Mouse (Mus musculus) CH12.LX (cell line): ENCODE measurements around the gene Pcmt1. TPM values are rescaled to one million over a fixed set of nuclear protein-coding genes. Genes with fewer than 3 reads are reported as not detected.

ENCODE experiments used
- DNase-seq: peaks from one replicate; pipeline ENCODE4 v3.0.0-alpha.2; 2013; ENCODE audit errors: extremely low read depth
- H3K27ac ChIP-seq: 2 replicates; pipeline ENCODE4 v1.5.1; 2012; ENCODE audit warnings: low read depth, mild to moderate bottlenecking, control low read depth, moderate library complexity; ENCODE audit not compliant: insufficient read depth
- H3K27me3 ChIP-seq: replicated peaks from 2 replicates; pipeline ENCODE3; 2012; ENCODE audit warnings: inconsistent platforms
- H3K36me3 ChIP-seq, 2 experiments: replicated peaks in 1 of 2; 2 replicates each; pipeline versions ENCODE3 to v1.6.1; 2012; ENCODE audit warnings: inconsistent platforms in 1 of 2, low read length in 1 of 2, mild to moderate bottlenecking in 1 of 2, mixed read lengths in 1 of 2, moderate library complexity in 1 of 2; ENCODE audit not compliant: control insufficient read depth in 1 of 2, insufficient read depth in 1 of 2
- H3K4me1 ChIP-seq, 2 experiments: 2 replicates each; pipeline ENCODE4 v1.6.1; 2012; ENCODE audit warnings: inconsistent platforms in 1 of 2, moderate library complexity in 1 of 2; ENCODE audit not compliant: insufficient read depth in 2 of 2, control insufficient read depth in 1 of 2
- H3K4me2 ChIP-seq: 2 replicates; pipeline ENCODE4 v1.6.1; 2012; ENCODE audit warnings: low read depth, mild to moderate bottlenecking, control low read depth; ENCODE audit not compliant: poor library complexity, insufficient read depth, severe bottlenecking
- H3K4me3 ChIP-seq, 3 experiments: fragments of 150-350 bp in 1 of 3; sonication (generic) in 1 of 3; replicated peaks in 1 of 3; 2 replicates each; pipeline versions ENCODE3 to v1.5.1; 2011 to 2012; ENCODE audit warnings: low read depth in 2 of 3, low read length in 2 of 3, mild to moderate bottlenecking in 2 of 3, moderate library complexity in 2 of 3, control low read depth in 1 of 3, improper control_type of control experiment in 1 of 3, inconsistent platforms in 1 of 3, mixed read lengths in 1 of 3; ENCODE audit not compliant: poor library complexity in 1 of 3
- H3K79me2 ChIP-seq: replicated peaks from 2 replicates; pipeline ENCODE4 v1.6.1; 2012; ENCODE audit warnings: mild to moderate bottlenecking, moderate library complexity; ENCODE audit not compliant: control insufficient read depth, poor library complexity, insufficient read depth, severe bottlenecking; ENCODE audit errors: extremely low read depth
- H3K9ac ChIP-seq: 2 replicates; pipeline ENCODE4 v1.6.1; 2012; ENCODE audit warnings: low read depth, mild to moderate bottlenecking, control low read depth, moderate library complexity; ENCODE audit not compliant: insufficient read depth
- H3K9me3 ChIP-seq: replicated peaks from 2 replicates; pipeline ENCODE3; 2012; ENCODE audit warnings: low read length, inconsistent platforms, mixed read lengths
- CHD2 ChIP-seq: IDR thresholded peaks from 2 replicates; pipeline ENCODE4 v1.6.1; 2011; ENCODE audit warnings: low read length, improper control_type of control experiment
- CTCF ChIP-seq, 2 experiments: IDR thresholded peaks in 1 of 2; conservative IDR thresholded peaks in 1 of 2; 2 replicates each; pipeline ENCODE4 v1.5.1; 2011 to 2012; ENCODE audit warnings: low read depth in 2 of 2, low read length in 2 of 2, improper control_type of control experiment in 1 of 2, inconsistent platforms in 1 of 2, mild to moderate bottlenecking in 1 of 2, moderate library complexity in 1 of 2
- ELF1 ChIP-seq: IDR thresholded peaks from 2 replicates; pipeline ENCODE4 v1.6.1; 2014; ENCODE audit warnings: low read depth, mild to moderate bottlenecking, inconsistent platforms, low read length, improper control_type of control experiment
- EP300 ChIP-seq: IDR thresholded peaks from 2 replicates; pipeline ENCODE4 v1.6.1; 2011; ENCODE audit warnings: low read length, improper control_type of control experiment
- ETS1 ChIP-seq: conservative IDR thresholded peaks from 2 replicates; pipeline ENCODE4 v1.6.1; 2012; ENCODE audit warnings: low read depth, mild to moderate bottlenecking, inconsistent platforms, low read length, improper control_type of control experiment, moderate library complexity
- GABPA ChIP-seq: IDR thresholded peaks from 2 replicates; pipeline ENCODE4 v1.6.1; 2012; ENCODE audit warnings: low read depth, low read length, improper control_type of control experiment, inconsistent platforms; ENCODE audit not compliant: insufficient replicate concordance
- HCFC1 ChIP-seq: IDR thresholded peaks from 2 replicates; pipeline ENCODE4 v1.6.1; 2012; ENCODE audit warnings: low read depth, mild to moderate bottlenecking, inconsistent platforms, low read length, improper control_type of control experiment
- IRF4 ChIP-seq: IDR thresholded peaks from 2 replicates; pipeline ENCODE4 v1.6.1; 2014; ENCODE audit warnings: low read depth, mild to moderate bottlenecking, inconsistent platforms, low read length, improper control_type of control experiment
- JUND ChIP-seq: conservative IDR thresholded peaks from 2 replicates; pipeline ENCODE4 v1.6.1; 2011; ENCODE audit warnings: low read depth, low read length, improper control_type of control experiment
- KAT2A ChIP-seq: IDR thresholded peaks from 2 replicates; pipeline ENCODE4 v1.6.1; 2012; ENCODE audit warnings: low read length, improper control_type of control experiment, inconsistent platforms; ENCODE audit not compliant: insufficient replicate concordance
- MAFK ChIP-seq: IDR thresholded peaks from 2 replicates; pipeline ENCODE4 v1.6.1; 2011; ENCODE audit warnings: low read length, improper control_type of control experiment; ENCODE audit not compliant: insufficient replicate concordance
- MAZ ChIP-seq: IDR thresholded peaks from 2 replicates; pipeline ENCODE4 v1.6.1; 2012; ENCODE audit warnings: low read depth, mild to moderate bottlenecking, inconsistent platforms, low read length, improper control_type of control experiment, moderate library complexity
- MEF2A ChIP-seq: IDR thresholded peaks from 2 replicates; pipeline ENCODE4 v1.6.1; 2014; ENCODE audit warnings: low read depth, mild to moderate bottlenecking, inconsistent platforms, low read length, improper control_type of control experiment, borderline replicate concordance
- MXI1 ChIP-seq: IDR thresholded peaks from 2 replicates; pipeline ENCODE4 v1.6.1; 2011; ENCODE audit warnings: mild to moderate bottlenecking, low read depth, low read length, improper control_type of control experiment
- MYC ChIP-seq: IDR thresholded peaks from 2 replicates; pipeline ENCODE4 v1.6.1; 2011; ENCODE audit warnings: low read depth, mild to moderate bottlenecking, improper control_type of control experiment, low read length
- NELFE ChIP-seq: IDR thresholded peaks from 2 replicates; pipeline ENCODE4 v1.6.1; 2011; ENCODE audit warnings: low read depth, low read length, improper control_type of control experiment
- PAX5 ChIP-seq: IDR thresholded peaks from 2 replicates; pipeline ENCODE4 v1.6.1; 2012; ENCODE audit warnings: low read length, inconsistent platforms, mixed read lengths
- POLR2A ChIP-seq: IDR thresholded peaks from 2 replicates; pipeline ENCODE4 v1.6.1; 2011; ENCODE audit warnings: low read depth, mild to moderate bottlenecking, improper control_type of control experiment, low read length
- POLR2AphosphoS2 ChIP-seq: IDR thresholded peaks from 2 replicates; pipeline ENCODE4 v1.6.1; 2011; ENCODE audit warnings: low read depth, low read length, improper control_type of control experiment
- SIN3A ChIP-seq: IDR thresholded peaks from 2 replicates; pipeline ENCODE4 v1.6.1; 2012; ENCODE audit warnings: low read length, improper control_type of control experiment, inconsistent platforms
- SMC3 ChIP-seq: IDR thresholded peaks from 2 replicates; pipeline ENCODE4 v1.6.1; 2011; ENCODE audit warnings: low read depth, low read length, improper control_type of control experiment
- TBP ChIP-seq: conservative IDR thresholded peaks from 2 replicates; pipeline ENCODE4 v1.6.1; 2011; ENCODE audit warnings: low read depth, low read length, improper control_type of control experiment
- TCF12 ChIP-seq: IDR thresholded peaks from 2 replicates; pipeline ENCODE4 v1.6.1; 2014; ENCODE audit warnings: low read depth, mild to moderate bottlenecking, inconsistent platforms, low read length, improper control_type of control experiment
- UBTF ChIP-seq: IDR thresholded peaks from 2 replicates; pipeline ENCODE4 v1.6.1; 2012; ENCODE audit warnings: low read depth, mild to moderate bottlenecking, inconsistent platforms, low read length, improper control_type of control experiment, moderate library complexity
- USF1 ChIP-seq: IDR thresholded peaks from 2 replicates; pipeline ENCODE4 v1.6.1; 2014; ENCODE audit warnings: low read depth, mild to moderate bottlenecking, inconsistent platforms, low read length, improper control_type of control experiment
- USF2 ChIP-seq: conservative IDR thresholded peaks from 2 replicates; pipeline ENCODE4 v1.6.1; 2011; ENCODE audit warnings: low read depth, low read length, improper control_type of control experiment
- ZC3H11A ChIP-seq: IDR thresholded peaks from 2 replicates; pipeline ENCODE4 v1.6.1; 2012; ENCODE audit warnings: low read depth, mild to moderate bottlenecking, inconsistent platforms, low read length, improper control_type of control experiment
- ZMIZ1 ChIP-seq: IDR thresholded peaks from 2 replicates; pipeline ENCODE4 v1.6.1; 2012; ENCODE audit warnings: low read depth, mild to moderate bottlenecking, inconsistent platforms, low read length, improper control_type of control experiment
- ZNF384 ChIP-seq: IDR thresholded peaks from 2 replicates; pipeline ENCODE4 v1.6.1; 2012; ENCODE audit warnings: low read depth, low read length, improper control_type of control experiment, inconsistent platforms
- dilution Hi-C: fragments of 300-500 bp; cut with MboI; formaldehyde crosslinking; loops from 2 replicates; pipeline ENCODE4 v1.14.3; 2020; ENCODE audit warnings: low sequenced_read_pairs; ENCODE audit not compliant: extremely low pct_unique_long_range_greater_than_20kb, extremely low pct_ligation_motif_present
- in situ Hi-C: fragments of 300-500 bp; cut with MboI; formaldehyde crosslinking; loops from 3 replicates; pipeline ENCODE4 v1.14.3; 2019; ENCODE audit warnings: low sequenced_read_pairs, low pct_ligation_motif_present, low pct_unique_long_range_greater_than_20kb, mixed read lengths
- polyA plus RNA-seq: library from polyadenylated mRNA; unstranded; fragments of >175 nt; gene quantifications from 2 replicates; pipeline ENCODE4 v1.2.1, GENCODE M21; 2012; ENCODE audit warnings: low read depth; ENCODE audit not compliant: insufficient read length
- total RNA-seq, 2 experiments: library from RNA; depleted of rRNA; stranded (reverse); fragments of 300-350 nt in 1 of 2; fragments of >200 nt in 1 of 2; gene quantifications; 2 replicates each; pipeline ENCODE4 v1.2.3; 2012 to 2014

Gene Pcmt1
- total and polyA plus RNA-seq, 3 experiments = 44.4 to 62.2 (median 56.5) TPM

- DNase-seq = no peak
- dilution Hi-C loops = no loop called here
Observed at GRCm38 (mm10) chr10:7590234-7590689, 90.7 kb downstream of the Pcmt1 start.

GRCm38 (mm10) chr10:7589592-7590233, 91.2 kb downstream of the Pcmt1 start, which contains the start of gene Lrp11:
Gene Lrp11, plus strand, starts transcription at chr10:7589800.
- dilution Hi-C loops (no loop called here), in situ Hi-C loops (no loop called here)
- H3K27ac ChIP-seq = peak within 1 kb of the TSS; percentile 61
- no peaks in the 10 kb centered on the region for H3K36me3 ChIP-seq
- peaks cover 3% of the 10 kb centered on the region for H3K9me3 ChIP-seq
- peak within 1 kb of the TSS; percentile 58; the same call in 1 of the 2 replicates for H3K9ac ChIP-seq
- TF ChIP-seq USF1 = no peak
- TF ChIP-seq ZNF384 = no peak
- no peak for TF ChIP-seq SMC3
- peak; percentile 74; the same call in 1 of the 2 replicates for TF ChIP-seq MAZ
- peak; percentile 97 for TF ChIP-seq UBTF
- TF ChIP-seq CTCF (conservative IDR thresholded peaks at IDR 0.05 in 1 of 2, IDR thresholded peaks at IDR 0.05 in 1 of 2; ENCODE audit: low read depth in 2 of 2, low read length in 2 of 2) = no peak
- TF ChIP-seq KAT2A = 0 out of 2 replicates have a peak, but pooled peaks have one; percentile 35
- TF ChIP-seq ETS1 = 0 out of 2 replicates have a peak, but pooled peaks have one; percentile 18
- TF ChIP-seq EP300 = no peak
- TF ChIP-seq MYC = no peak
- TF ChIP-seq POLR2A = peak; percentile 83
- peak; percentile 72 for TF ChIP-seq TCF12
- TF ChIP-seq MXI1 = peak; percentile 94
- TF ChIP-seq JUND = no peak
- TF ChIP-seq ZC3H11A = no peak
- TF ChIP-seq HCFC1 = peak; percentile 75
- no peak for TF ChIP-seq GABPA
- TF ChIP-seq ZMIZ1 = no peak
- TF ChIP-seq ELF1 = peak; percentile 87
- peak; percentile 56; the same call in 1 of the 2 replicates for TF ChIP-seq NELFE
- TF ChIP-seq PAX5 = no peak
- TF ChIP-seq TBP = peak; percentile 83
- peak; percentile 21; the same call in 1 of the 2 replicates for TF ChIP-seq CHD2
- TF ChIP-seq IRF4 = peak; percentile 12; the same call in 1 of the 2 replicates
- TF ChIP-seq MAFK = no peak
- TF ChIP-seq SIN3A = peak; percentile 98
- peak; percentile 44; the same call in 1 of the 2 replicates for TF ChIP-seq MEF2A
- 0 out of 2 replicates have a peak, but pooled peaks have one; percentile 40 for TF ChIP-seq POLR2AphosphoS2
- H3K4me3 ChIP-seq = peak within 1 kb of the TSS; percentile 49 to 78 (median 70)
- peaks cover 2 to 16% of the 10 kb centered on the region in 2 experiments; a peak in 3 of 4 replicates for H3K4me1 ChIP-seq
- H3K79me2 ChIP-seq = no peaks in the 10 kb centered on the region
- peak within 1 kb of the TSS; percentile 73 for H3K4me2 ChIP-seq
- peak; percentile 88 for DNase-seq
- peaks cover 3% of the 10 kb centered on the region for H3K27me3 ChIP-seq

More at GRCm38 (mm10) chr10:7590234-7590689, 90.7 kb downstream of the Pcmt1 start:
- Histone ChIP-seq H3K9me3 (peaks cover 3% of the 10 kb centered on the region), H3K4me2 (peak overlapping the region; percentile 18), H3K27ac (no peak overlapping the region), H3K4me3 (peak overlapping the region; percentile 49 to 78 (median 70)), H3K36me3 (no peaks in the 10 kb centered on the region), H3K27me3 (peaks cover 3% of the 10 kb centered on the region), H3K79me2 (no peaks in the 10 kb centered on the region), H3K4me1 (peaks cover 2 to 16% of the 10 kb centered on the region in 2 experiments; a peak in 3 of 4 replicates), H3K9ac (peak overlapping the region; percentile 58; the same call in 1 of the 2 replicates)
- in situ Hi-C loops = no loop called here
- TF ChIP-seq MAZ = no peak
- TF ChIP-seq USF2 = no peak
